Mouse (Mus musculus) neural tube, postnatal 0 days (tissue): ENCODE measurements around the gene Il6st. TPM values are rescaled to one million over a fixed set of nuclear protein-coding genes. Genes with fewer than 3 reads are reported as not detected.

Experiments
- polyA plus RNA-seq: library from polyadenylated mRNA; unstranded; fragments of >200 nt; fragmentation: Nextera tagmentation; extraction: Ambion mirVana; gene quantifications from 2 replicates; pipeline ENCODE4 v1.2.1, GENCODE M21; 2015

Gene Il6st
- 20.4 and 21.1 TPM in 2 replicates for polyA plus RNA-seq

DNA sequence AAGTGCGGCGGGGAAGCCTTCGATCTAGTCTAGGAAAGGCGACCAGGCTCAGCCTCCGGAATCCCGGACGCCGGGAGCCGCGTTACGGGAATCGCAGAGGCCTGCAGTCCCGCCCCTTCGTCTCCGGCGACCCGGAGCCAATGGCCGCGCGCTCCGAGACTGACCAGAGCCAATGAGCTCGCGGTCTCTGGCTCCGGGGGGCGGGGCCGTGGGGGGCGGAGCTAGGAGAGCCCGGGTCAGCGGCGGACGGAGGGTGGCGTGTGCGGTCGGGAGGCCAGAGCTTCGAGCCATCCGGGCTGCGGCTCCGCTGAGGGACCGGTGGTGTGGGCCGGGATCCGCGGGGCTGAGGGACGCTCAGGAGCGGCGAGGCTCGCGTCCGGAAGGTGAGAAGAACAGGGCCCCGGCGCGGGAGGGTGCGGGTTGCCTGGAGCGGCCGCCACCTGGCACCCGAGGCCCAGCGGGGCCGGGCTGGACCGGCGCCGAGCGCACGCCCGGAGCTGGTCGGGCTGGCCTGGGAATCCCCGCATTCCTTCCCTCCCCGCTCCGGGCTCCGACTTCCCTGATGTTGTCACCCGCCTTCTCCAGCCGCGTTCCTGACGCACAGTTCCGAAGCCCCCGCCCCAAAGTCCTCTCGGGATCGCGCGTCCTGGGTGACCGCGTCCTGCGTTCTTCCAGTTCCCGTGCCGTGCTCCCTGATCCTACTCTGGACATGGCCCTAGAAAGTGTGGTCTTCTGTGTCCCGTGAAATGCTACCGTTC lies at the start of gene Il6st:
Il6st (plus strand) TSS at position 203 of the 758 bp plus-strand sequence.

Other genes with a start within 250 kb of the Il6st start
- gene Ankrd55, start 175.6 kb upstream of the Il6st start, polyA plus RNA-seq: 14.6 and 17.2 TPM in 2 replicates
- gene Il31ra, start 130.3 kb downstream of the Il6st start, polyA plus RNA-seq: 0.21 and 0.55 TPM in 2 replicates
- 1.0 and 1.4 TPM in 2 replicates for gene Ddx4, start 188.4 kb downstream of the Il6st start, polyA plus RNA-seq
- gene Slc38a9, start 196.7 kb downstream of the Il6st start, polyA plus RNA-seq: 12.9 and 13.7 TPM in 2 replicates